Mouse (Mus musculus): ENCODE results near the gene Dnajb4. TPM values are rescaled to one million over a fixed set of nuclear protein-coding genes. Genes with fewer than 3 reads are reported as not detected.

Gene Dnajb4
- polyA plus RNA-seq, 1 experiment: 94.2 TPM

DNA sequence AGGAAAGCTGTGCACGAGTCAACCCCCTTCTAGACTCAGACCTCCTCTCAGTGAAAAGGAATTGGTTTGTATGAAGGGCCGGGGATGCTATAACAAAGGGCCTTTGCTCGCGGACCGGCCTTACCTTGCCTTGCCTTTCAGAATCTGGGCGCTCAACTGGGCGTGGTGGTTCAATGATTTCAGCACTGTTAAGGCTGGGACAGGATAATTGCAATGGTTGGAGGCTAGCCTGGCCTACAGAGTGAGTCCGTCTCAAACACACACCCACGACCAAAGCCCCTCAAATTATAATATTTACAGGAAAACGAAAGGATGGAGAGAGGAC is 44.0 kb downstream of the Dnajb4 start, which contains the start of gene Gipc2:
TSS of gene Gipc2 (minus strand) at position 132 of the 325 bp plus-strand sequence.
- H3K27ac ChIP-seq (ENCODE audit: insufficient read depth, low read length): no peak within 1 kb of the TSS
- H3K4me3 ChIP-seq (ENCODE audit: insufficient read depth, low read length): peak within 1 kb of the TSS; percentile 10
- peaks cover 5% of the 10 kb centered on the region; the same call in 1 of the 2 replicates for H3K4me1 ChIP-seq (ENCODE audit: control insufficient read depth, insufficient read depth, low read length)
- TF ChIP-seq CTCF (IDR thresholded peaks at IDR 0.05; ENCODE audit: borderline replicate concordance, insufficient read depth, low read length): no peak
- TF ChIP-seq POLR2A (IDR thresholded peaks at IDR 0.05; ENCODE audit: low read depth, low read length): no peak

DNA sequence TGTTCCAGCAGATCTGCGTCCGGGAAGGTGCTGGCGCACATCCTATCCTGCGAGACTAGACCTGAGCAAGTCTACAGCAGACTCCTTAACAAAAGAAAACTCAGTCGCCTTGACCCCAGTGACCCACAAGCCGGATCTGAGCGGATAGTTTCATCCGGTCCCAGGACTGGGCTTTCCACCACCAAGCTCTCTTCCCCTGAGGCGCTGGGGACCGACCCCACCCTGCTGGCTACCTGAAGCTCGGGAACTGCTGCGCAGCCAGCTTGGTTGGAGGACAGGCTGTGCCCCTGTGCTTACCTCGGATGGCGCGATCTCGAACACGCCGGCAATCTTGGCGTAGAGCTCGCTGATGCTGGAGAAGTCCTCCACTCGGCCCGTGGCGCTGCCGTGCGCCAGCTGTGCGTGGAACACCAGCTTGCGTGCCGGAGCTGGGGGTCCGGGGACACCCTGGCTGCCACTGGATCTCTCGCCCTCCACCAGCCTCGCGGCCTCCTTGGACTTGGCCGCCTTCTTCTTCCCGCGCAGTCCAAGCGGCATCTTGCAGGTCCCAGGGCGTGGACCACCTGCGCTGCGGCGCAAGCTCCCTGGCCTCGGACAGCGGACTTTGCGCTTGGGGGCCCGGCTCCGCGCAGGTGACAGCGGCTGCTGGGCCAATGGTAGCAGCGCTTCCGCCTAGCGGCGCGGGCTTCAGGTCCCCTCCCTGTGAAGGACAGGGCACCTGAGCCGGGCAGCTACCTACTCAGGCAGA is 44.6 kb downstream of the Dnajb4 start:
- H3K27ac ChIP-seq (ENCODE audit: insufficient read depth, low read length): no peak overlapping the region
- H3K4me1 ChIP-seq (ENCODE audit: control insufficient read depth, insufficient read depth, low read length): peaks cover under 1% of the 10 kb centered on the region; the same call in 1 of the 2 replicates
- TF ChIP-seq POLR2A (IDR thresholded peaks at IDR 0.05; ENCODE audit: low read depth, low read length) (0 out of 2 replicates have a peak, but pooled peaks have one; percentile 6), CTCF (IDR thresholded peaks at IDR 0.05; ENCODE audit: borderline replicate concordance, insufficient read depth, low read length) (no peak)
- peak overlapping the region; percentile 10 for H3K4me3 ChIP-seq (ENCODE audit: insufficient read depth, low read length)

GRCm38 (mm10) chr3:152165014-152165350 is 45.1 kb downstream of the Dnajb4 start:
- Histone ChIP-seq H3K27ac (ENCODE audit: insufficient read depth, low read length) (no peak overlapping the region), H3K4me3 (ENCODE audit: insufficient read depth, low read length) (no peak overlapping the region), H3K4me1 (ENCODE audit: control insufficient read depth, insufficient read depth, low read length) (no peaks in the 10 kb centered on the region)
- no peak for TF ChIP-seq POLR2A (IDR thresholded peaks at IDR 0.05; ENCODE audit: low read depth, low read length)
- no peak for TF ChIP-seq CTCF (IDR thresholded peaks at IDR 0.05; ENCODE audit: borderline replicate concordance, insufficient read depth, low read length)

DNA sequence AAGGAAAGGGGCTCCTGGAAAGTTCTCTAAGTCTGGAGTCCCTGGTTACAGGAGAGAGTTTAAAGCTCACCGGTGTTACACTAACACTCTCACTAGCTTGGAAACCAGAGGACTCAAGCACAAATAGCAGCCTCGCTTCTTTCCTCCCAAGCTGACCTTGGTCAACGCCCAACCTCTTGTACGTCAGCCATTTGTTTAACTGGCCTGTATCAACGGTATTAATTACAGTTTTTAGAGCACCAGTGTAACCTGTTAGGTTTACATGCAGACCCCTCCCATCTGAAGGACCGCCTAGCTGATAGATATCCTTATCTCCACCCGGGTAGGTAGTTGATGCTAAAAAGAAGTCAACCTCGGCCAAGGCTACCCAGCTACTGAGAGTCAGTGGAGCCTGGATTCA is 46.8 kb downstream of the Dnajb4 start:
- Histone ChIP-seq H3K4me1 (ENCODE audit: control insufficient read depth, insufficient read depth, low read length) (peaks cover 1% of the 10 kb centered on the region; the same call in 1 of the 2 replicates), H3K27ac (ENCODE audit: insufficient read depth, low read length) (no peak overlapping the region), H3K4me3 (ENCODE audit: insufficient read depth, low read length) (no peak overlapping the region)
- TF ChIP-seq POLR2A (IDR thresholded peaks at IDR 0.05; ENCODE audit: low read depth, low read length) (no peak), CTCF (IDR thresholded peaks at IDR 0.05; ENCODE audit: borderline replicate concordance, insufficient read depth, low read length) (no peak)

DNA sequence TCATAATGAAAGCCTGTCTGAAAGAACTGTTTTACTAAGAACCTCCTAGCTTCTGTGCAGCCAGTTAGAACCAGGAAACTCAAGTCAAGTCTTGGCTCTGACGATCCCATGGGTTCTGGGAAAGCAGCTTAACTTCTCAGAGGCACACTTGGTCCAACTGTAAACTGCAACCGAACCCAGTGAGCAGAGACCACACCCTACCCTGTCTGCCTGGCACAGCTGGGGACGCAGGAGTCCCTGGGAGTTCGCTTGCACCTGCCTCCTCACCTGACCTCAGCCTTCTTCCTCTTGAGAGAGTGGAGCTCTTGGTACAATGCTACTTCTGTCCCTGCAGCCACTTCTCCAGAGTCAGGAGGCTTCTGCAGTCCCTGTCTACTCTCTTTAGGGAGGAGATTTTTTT is 49.5 kb downstream of the Dnajb4 start:
- no peak for TF ChIP-seq CTCF (IDR thresholded peaks at IDR 0.05; ENCODE audit: borderline replicate concordance, insufficient read depth, low read length)
- no peak for TF ChIP-seq POLR2A (IDR thresholded peaks at IDR 0.05; ENCODE audit: low read depth, low read length)
- Histone ChIP-seq H3K4me3 (ENCODE audit: insufficient read depth, low read length) (no peak overlapping the region), H3K4me1 (ENCODE audit: control insufficient read depth, insufficient read depth, low read length) (peaks cover 2% of the 10 kb centered on the region), H3K27ac (ENCODE audit: insufficient read depth, low read length) (no peak overlapping the region)

- Histone ChIP-seq H3K4me1 (ENCODE audit: control insufficient read depth, insufficient read depth, low read length) (peaks cover 10% of the 10 kb centered on the region), H3K4me3 (ENCODE audit: insufficient read depth, low read length) (no peak overlapping the region), H3K27ac (ENCODE audit: insufficient read depth, low read length) (no peak overlapping the region)
- TF ChIP-seq CTCF (IDR thresholded peaks at IDR 0.05; ENCODE audit: borderline replicate concordance, insufficient read depth, low read length) (no peak), POLR2A (IDR thresholded peaks at IDR 0.05; ENCODE audit: low read depth, low read length) (no peak)
Measured at GRCm38 (mm10) chr3:152159321-152159720, 50.8 kb downstream of the Dnajb4 start.

GRCm38 (mm10) chr3:152158344-152159291 is 51.5 kb downstream of the Dnajb4 start:
- no peak for TF ChIP-seq POLR2A (IDR thresholded peaks at IDR 0.05; ENCODE audit: low read depth, low read length)

DNA sequence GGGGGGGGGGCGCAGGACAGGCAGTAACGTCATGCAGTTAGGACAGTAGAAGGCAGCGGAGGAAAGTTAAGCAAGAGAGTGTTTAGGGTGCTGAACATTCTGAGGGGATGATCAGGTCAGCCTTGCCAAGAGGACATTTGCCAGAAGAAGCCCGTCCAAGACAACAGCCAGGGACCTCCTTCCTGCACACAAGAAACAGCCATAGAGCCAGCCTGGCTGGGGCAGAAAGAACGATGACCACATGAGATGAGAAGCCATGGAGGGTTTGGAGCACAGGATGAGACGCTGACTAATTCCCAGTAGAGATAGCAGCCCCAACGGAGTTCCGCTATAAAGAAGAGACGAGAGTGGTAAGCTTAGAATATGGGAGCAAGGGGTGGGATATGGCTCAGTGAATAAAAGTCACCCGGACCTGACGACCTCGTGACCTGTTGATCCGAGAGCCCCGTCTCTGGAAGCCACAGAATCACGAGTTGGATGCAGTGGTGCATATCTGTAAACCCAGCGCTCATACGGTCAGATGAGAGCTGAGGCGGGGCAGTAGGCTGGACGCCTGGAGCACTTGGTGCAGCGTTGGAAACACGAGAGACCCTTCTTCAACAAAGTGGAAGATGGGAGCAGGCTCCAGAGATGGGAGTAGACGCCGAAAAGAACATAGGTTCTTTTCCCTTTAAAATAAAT is 53.1 kb downstream of the Dnajb4 start:
- Histone ChIP-seq H3K4me3 (ENCODE audit: insufficient read depth, low read length) (no peak overlapping the region), H3K27ac (ENCODE audit: insufficient read depth, low read length) (no peak overlapping the region), H3K4me1 (ENCODE audit: control insufficient read depth, insufficient read depth, low read length) (peaks cover 10% of the 10 kb centered on the region)
- TF ChIP-seq CTCF (IDR thresholded peaks at IDR 0.05; ENCODE audit: borderline replicate concordance, insufficient read depth, low read length) (no peak), POLR2A (IDR thresholded peaks at IDR 0.05; ENCODE audit: low read depth, low read length) (no peak)

More at GRCm38 (mm10) chr3:152158344-152159291, 51.5 kb downstream of the Dnajb4 start:
- Histone ChIP-seq H3K27ac (ENCODE audit: insufficient read depth, low read length) (peak overlapping the region; percentile 25; the same call in 1 of the 2 replicates), H3K4me3 (ENCODE audit: insufficient read depth, low read length) (no peak overlapping the region), H3K4me1 (ENCODE audit: control insufficient read depth, insufficient read depth, low read length) (peaks cover 10% of the 10 kb centered on the region)

DNA sequence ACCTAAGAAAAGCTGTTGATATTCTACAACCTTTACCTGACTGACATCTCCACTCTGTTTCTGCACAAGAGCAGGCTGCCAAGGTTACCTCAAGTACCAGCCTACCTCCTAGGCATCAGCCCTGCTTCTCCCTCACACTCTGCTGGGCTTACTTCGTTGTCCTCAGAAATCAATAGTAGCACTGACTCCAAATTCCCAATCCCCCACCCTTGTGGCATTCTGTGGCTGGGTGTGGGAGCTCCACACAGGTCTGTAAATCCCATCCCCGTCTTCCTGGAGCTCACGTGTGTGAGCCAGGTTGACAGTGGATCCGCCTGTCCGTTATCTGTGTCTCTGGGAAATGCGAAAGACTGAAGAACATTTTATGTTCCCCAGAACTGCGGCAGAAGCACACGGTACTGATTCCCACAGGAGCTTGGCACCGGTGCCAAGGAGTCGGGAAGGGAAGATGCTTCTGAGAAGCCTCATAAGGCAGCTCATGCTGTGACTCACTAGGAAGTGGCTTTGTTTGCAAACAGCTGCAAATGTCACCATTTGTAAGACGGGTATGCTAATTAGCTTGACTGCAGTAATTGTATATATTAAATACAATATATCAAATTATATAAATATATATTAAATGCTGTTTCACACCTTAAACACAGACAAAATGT is 54.7 kb downstream of the Dnajb4 start:
- no peak overlapping the region for H3K4me3 ChIP-seq (ENCODE audit: insufficient read depth, low read length)
- TF ChIP-seq CTCF (IDR thresholded peaks at IDR 0.05; ENCODE audit: borderline replicate concordance, insufficient read depth, low read length): no peak
- TF ChIP-seq POLR2A (IDR thresholded peaks at IDR 0.05; ENCODE audit: low read depth, low read length): no peak
- H3K4me1 ChIP-seq (ENCODE audit: control insufficient read depth, insufficient read depth, low read length): peaks cover 10% of the 10 kb centered on the region

More for the DNA sequence above, 54.7 kb downstream of the Dnajb4 start:
- H3K27ac ChIP-seq (ENCODE audit: insufficient read depth, low read length): no peak overlapping the region

All from embryonic fibroblast, embryonic 13.5 days (primary cell).